Mouse (Mus musculus): ENCODE measurements around the gene Sft2d1. TPM values are rescaled to one million over a fixed set of nuclear protein-coding genes. Genes with fewer than 3 reads are reported as not detected.

Sft2d1 gene
- polyA plus RNA-seq, 1 experiment: 56.2 TPM

GRCm38 (mm10) chr17:8343416-8343815, 32.5 kb downstream of the Sft2d1 start:
- no peak overlapping the region for H3ac ChIP-seq (ENCODE audit: control insufficient read depth, insufficient read length)
- no peaks in the 10 kb centered on the region for H3K36me3 ChIP-seq (ENCODE audit: control insufficient read depth, insufficient read depth)
- TF ChIP-seq POLR2A (IDR thresholded peaks at IDR 0.05; ENCODE audit: insufficient read length, low read depth) (no peak), TCF12 (IDR thresholded peaks at IDR 0.05; ENCODE audit: insufficient read depth, poor library complexity, severe bottlenecking) (no peak), SRF (IDR thresholded peaks at IDR 0.05; ENCODE audit: control insufficient read depth, insufficient read length, low read depth) (no peak), E2F4 (IDR thresholded peaks at IDR 0.05; ENCODE audit: insufficient read depth) (no peak), TCF3 (IDR thresholded peaks at IDR 0.05; ENCODE audit: insufficient read length, low read depth) (no peak), REST (IDR thresholded peaks at IDR 0.05; ENCODE audit: insufficient read depth, insufficient read length) (no peak), USF1 (IDR thresholded peaks at IDR 0.05; ENCODE audit: low read depth) (no peak), MYOG (IDR thresholded peaks at IDR 0.05; ENCODE audit: control insufficient read depth in 1 of 3, insufficient read depth in 1 of 3, insufficient read length in 2 of 3, low read depth in 2 of 3) (no peak), CEBPB (IDR thresholded peaks at IDR 0.05; ENCODE audit: insufficient read depth, poor library complexity, severe bottlenecking) (no peak)
- no peak overlapping the region for H3K4me2 ChIP-seq (ENCODE audit: low read depth)
- no peaks in the 10 kb centered on the region for H3K79me2 ChIP-seq (ENCODE audit: control insufficient read depth, insufficient read depth)
- H3K4me3 ChIP-seq: no peak overlapping the region
- H3K27me3 ChIP-seq (ENCODE audit: control insufficient read depth, insufficient read depth, insufficient read length): no peaks in the 10 kb centered on the region

- Histone ChIP-seq H3K27me3 (ENCODE audit: control insufficient read depth, insufficient read depth, insufficient read length) (no peaks in the 10 kb centered on the region), H3K4me3 (no peak overlapping the region), H3K36me3 (ENCODE audit: control insufficient read depth, insufficient read depth) (no peaks in the 10 kb centered on the region), H3ac (ENCODE audit: control insufficient read depth, insufficient read length) (no peak overlapping the region), H3K79me2 (ENCODE audit: control insufficient read depth, insufficient read depth) (no peaks in the 10 kb centered on the region), H3K4me2 (ENCODE audit: low read depth) (no peak overlapping the region)
- TF ChIP-seq E2F4 (IDR thresholded peaks at IDR 0.05; ENCODE audit: insufficient read depth) (no peak), POLR2AphosphoS2 (IDR thresholded peaks at IDR 0.05; ENCODE audit: insufficient read length, low read depth) (no peak), MYOD1 (IDR thresholded peaks at IDR 0.05; ENCODE audit: control insufficient read depth in 1 of 3, insufficient read length in 2 of 3, low read depth in 2 of 3) (no peak), REST (IDR thresholded peaks at IDR 0.05; ENCODE audit: insufficient read depth, insufficient read length) (no peak), MYOG (IDR thresholded peaks at IDR 0.05; ENCODE audit: control insufficient read depth in 1 of 3, insufficient read depth in 1 of 3, insufficient read length in 2 of 3, low read depth in 2 of 3) (no peak), USF1 (IDR thresholded peaks at IDR 0.05; ENCODE audit: low read depth) (no peak), CEBPB (IDR thresholded peaks at IDR 0.05; ENCODE audit: insufficient read depth, poor library complexity, severe bottlenecking) (no peak), SRF (IDR thresholded peaks at IDR 0.05; ENCODE audit: control insufficient read depth, insufficient read length, low read depth) (no peak), TCF12 (IDR thresholded peaks at IDR 0.05; ENCODE audit: insufficient read depth, poor library complexity, severe bottlenecking) (no peak), MAX (IDR thresholded peaks at IDR 0.05; ENCODE audit: low read depth) (no peak), TCF3 (IDR thresholded peaks at IDR 0.05; ENCODE audit: insufficient read length, low read depth) (no peak), POLR2A (IDR thresholded peaks at IDR 0.05; ENCODE audit: insufficient read length, low read depth) (no peak)
Observed at GRCm38 (mm10) chr17:8347765-8348285, 36.9 kb downstream of the Sft2d1 start.

GRCm38 (mm10) chr17:8348941-8349340, 38.0 kb downstream of the Sft2d1 start:
- Histone ChIP-seq H3K4me2 (ENCODE audit: low read depth) (no peak overlapping the region), H3K36me3 (ENCODE audit: control insufficient read depth, insufficient read depth) (no peaks in the 10 kb centered on the region), H3K27me3 (ENCODE audit: control insufficient read depth, insufficient read depth, insufficient read length) (no peaks in the 10 kb centered on the region), H3K79me2 (ENCODE audit: control insufficient read depth, insufficient read depth) (no peaks in the 10 kb centered on the region), H3ac (ENCODE audit: control insufficient read depth, insufficient read length) (no peak overlapping the region), H3K4me3 (no peak overlapping the region)
- TF ChIP-seq CEBPB (IDR thresholded peaks at IDR 0.05; ENCODE audit: insufficient read depth, poor library complexity, severe bottlenecking): no peak
- TF ChIP-seq USF1 (IDR thresholded peaks at IDR 0.05; ENCODE audit: low read depth): no peak
- TF ChIP-seq MYOD1 (IDR thresholded peaks at IDR 0.05; ENCODE audit: control insufficient read depth in 1 of 3, insufficient read length in 2 of 3, low read depth in 2 of 3): no peak
- no peak for TF ChIP-seq MYOG (IDR thresholded peaks at IDR 0.05; ENCODE audit: control insufficient read depth in 1 of 3, insufficient read depth in 1 of 3, insufficient read length in 2 of 3, low read depth in 2 of 3)
- no peak for TF ChIP-seq TCF3 (IDR thresholded peaks at IDR 0.05; ENCODE audit: insufficient read length, low read depth)

GRCm38 (mm10) chr17:8351088-8351487, 40.2 kb downstream of the Sft2d1 start:
- Histone ChIP-seq H3K79me2 (ENCODE audit: control insufficient read depth, insufficient read depth) (no peaks in the 10 kb centered on the region), H3K4me2 (ENCODE audit: low read depth) (no peak overlapping the region), H3K4me3 (no peak overlapping the region), H3K36me3 (ENCODE audit: control insufficient read depth, insufficient read depth) (no peaks in the 10 kb centered on the region), H3K27me3 (ENCODE audit: control insufficient read depth, insufficient read depth, insufficient read length) (no peaks in the 10 kb centered on the region), H3ac (ENCODE audit: control insufficient read depth, insufficient read length) (no peak overlapping the region)
- TF ChIP-seq USF1 (IDR thresholded peaks at IDR 0.05; ENCODE audit: low read depth): no peak
- TF ChIP-seq CEBPB (IDR thresholded peaks at IDR 0.05; ENCODE audit: insufficient read depth, poor library complexity, severe bottlenecking): no peak
- no peak for TF ChIP-seq TCF3 (IDR thresholded peaks at IDR 0.05; ENCODE audit: insufficient read length, low read depth)
- no peak for TF ChIP-seq TCF12 (IDR thresholded peaks at IDR 0.05; ENCODE audit: insufficient read depth, poor library complexity, severe bottlenecking)
- TF ChIP-seq E2F4 (IDR thresholded peaks at IDR 0.05; ENCODE audit: insufficient read depth): no peak
- no peak for TF ChIP-seq POLR2AphosphoS2 (IDR thresholded peaks at IDR 0.05; ENCODE audit: insufficient read length, low read depth)
- TF ChIP-seq REST (IDR thresholded peaks at IDR 0.05; ENCODE audit: insufficient read depth, insufficient read length): no peak
- TF ChIP-seq MYOD1 (IDR thresholded peaks at IDR 0.05; ENCODE audit: control insufficient read depth in 1 of 3, insufficient read length in 2 of 3, low read depth in 2 of 3): no peak
- TF ChIP-seq POLR2A (IDR thresholded peaks at IDR 0.05; ENCODE audit: insufficient read length, low read depth): no peak
- TF ChIP-seq SRF (IDR thresholded peaks at IDR 0.05; ENCODE audit: control insufficient read depth, insufficient read length, low read depth): no peak
- no peak for TF ChIP-seq MAX (IDR thresholded peaks at IDR 0.05; ENCODE audit: low read depth)
- no peak for TF ChIP-seq MYOG (IDR thresholded peaks at IDR 0.05; ENCODE audit: control insufficient read depth in 1 of 3, insufficient read depth in 1 of 3, insufficient read length in 2 of 3, low read depth in 2 of 3)

GRCm38 (mm10) chr17:8355692-8356091, 44.8 kb downstream of the Sft2d1 start, which contains the start of gene T2:
Gene T2 (plus strand): TSS chr17:8355992.
- Histone ChIP-seq H3K79me2 (ENCODE audit: control insufficient read depth, insufficient read depth) (no peaks in the 10 kb centered on the region), H3K4me3 (no peak within 1 kb of the TSS), H3K27me3 (ENCODE audit: control insufficient read depth, insufficient read depth, insufficient read length) (peaks cover 5% of the 10 kb centered on the region), H3ac (ENCODE audit: control insufficient read depth, insufficient read length) (no peak within 1 kb of the TSS), H3K4me2 (ENCODE audit: low read depth) (no peak within 1 kb of the TSS), H3K36me3 (ENCODE audit: control insufficient read depth, insufficient read depth) (no peaks in the 10 kb centered on the region)
- TF ChIP-seq REST (IDR thresholded peaks at IDR 0.05; ENCODE audit: insufficient read depth, insufficient read length) (no peak), USF1 (IDR thresholded peaks at IDR 0.05; ENCODE audit: low read depth) (no peak), MYOD1 (IDR thresholded peaks at IDR 0.05; ENCODE audit: control insufficient read depth in 1 of 3, insufficient read length in 2 of 3, low read depth in 2 of 3) (no peak), POLR2A (IDR thresholded peaks at IDR 0.05; ENCODE audit: insufficient read length, low read depth) (no peak), E2F4 (IDR thresholded peaks at IDR 0.05; ENCODE audit: insufficient read depth) (no peak), TCF3 (IDR thresholded peaks at IDR 0.05; ENCODE audit: insufficient read length, low read depth) (no peak), POLR2AphosphoS2 (IDR thresholded peaks at IDR 0.05; ENCODE audit: insufficient read length, low read depth) (no peak), MAX (IDR thresholded peaks at IDR 0.05; ENCODE audit: low read depth) (no peak)

Data from myocyte (in vitro differentiated cells).